Mouse (Mus musculus) CH12.LX (cell line): ENCODE data around the gene Dusp9.

Experiments
- CHD2 ChIP-seq: IDR thresholded peaks from 2 replicates; pipeline ENCODE4 v1.6.1; 2011; ENCODE audit warnings: low read length, improper control_type of control experiment
- CTCF ChIP-seq, 2 experiments: IDR thresholded peaks in 1 of 2; conservative IDR thresholded peaks in 1 of 2; 2 replicates each; pipeline ENCODE4 v1.5.1; 2011 to 2012; ENCODE audit warnings: low read depth in 2 of 2, low read length in 2 of 2, improper control_type of control experiment in 1 of 2, inconsistent platforms in 1 of 2, mild to moderate bottlenecking in 1 of 2, moderate library complexity in 1 of 2
- EP300 ChIP-seq: IDR thresholded peaks from 2 replicates; pipeline ENCODE4 v1.6.1; 2011; ENCODE audit warnings: low read length, improper control_type of control experiment
- MEF2A ChIP-seq: IDR thresholded peaks from 2 replicates; pipeline ENCODE4 v1.6.1; 2014; ENCODE audit warnings: low read depth, mild to moderate bottlenecking, inconsistent platforms, low read length, improper control_type of control experiment, borderline replicate concordance
- POLR2A ChIP-seq: IDR thresholded peaks from 2 replicates; pipeline ENCODE4 v1.6.1; 2011; ENCODE audit warnings: low read depth, mild to moderate bottlenecking, improper control_type of control experiment, low read length
- UBTF ChIP-seq: IDR thresholded peaks from 2 replicates; pipeline ENCODE4 v1.6.1; 2012; ENCODE audit warnings: low read depth, mild to moderate bottlenecking, inconsistent platforms, low read length, improper control_type of control experiment, moderate library complexity
- USF1 ChIP-seq: IDR thresholded peaks from 2 replicates; pipeline ENCODE4 v1.6.1; 2014; ENCODE audit warnings: low read depth, mild to moderate bottlenecking, inconsistent platforms, low read length, improper control_type of control experiment
- ZKSCAN1 ChIP-seq: IDR thresholded peaks from 2 replicates; pipeline ENCODE4 v1.6.1; 2012; ENCODE audit warnings: low read depth, inconsistent platforms, low read length, improper control_type of control experiment, borderline replicate concordance

- no peak for TF ChIP-seq EP300
- no peak for TF ChIP-seq CHD2
- TF ChIP-seq CTCF (conservative IDR thresholded peaks at IDR 0.05 in 1 of 2, IDR thresholded peaks at IDR 0.05 in 1 of 2; ENCODE audit: low read depth in 2 of 2, low read length in 2 of 2), result no peak
- TF ChIP-seq USF1, result no peak
- TF ChIP-seq MEF2A, result no peak
- no peak for TF ChIP-seq ZKSCAN1
- TF ChIP-seq POLR2A, result no peak
- TF ChIP-seq UBTF, result no peak
Measured at GRCm38 (mm10) chrX:73684978-73685377, 45.8 kb downstream of the Dusp9 start.
